Mouse (Mus musculus) embryonic fibroblast, embryonic 13.5 days (primary cell): ENCODE data around the gene Hipk2.

Experiments used
- CTCF ChIP-seq: IDR thresholded peaks from 2 replicates; pipeline ENCODE4 v1.5.1; 2011; ENCODE audit warnings: mild to moderate bottlenecking, control low read depth, low read length, moderate library complexity, borderline replicate concordance; ENCODE audit not compliant: insufficient read depth
- POLR2A ChIP-seq: IDR thresholded peaks from 2 replicates; pipeline ENCODE4 v1.6.1; 2011; ENCODE audit warnings: low read depth, mild to moderate bottlenecking, control low read depth, low read length, moderate library complexity

DNA sequence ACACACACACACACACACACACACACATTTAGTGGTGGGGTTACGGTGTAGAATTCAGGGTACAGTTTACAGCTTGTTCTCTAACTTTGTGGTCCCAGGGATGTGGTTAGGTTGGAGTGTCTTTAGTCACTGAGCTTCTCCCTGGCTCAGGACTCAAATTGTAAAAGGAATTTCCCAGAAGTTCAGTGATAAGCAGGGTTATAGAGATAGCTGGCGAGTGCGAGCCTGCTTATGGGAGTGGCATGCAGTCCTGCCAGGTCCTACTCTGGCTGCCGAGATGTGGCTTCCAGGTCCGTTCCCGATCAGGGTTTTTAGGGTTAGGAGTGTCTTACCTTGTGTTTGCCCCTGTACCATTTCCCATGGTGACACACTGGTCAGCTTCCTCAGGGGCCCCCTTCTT lies 199.7 kb downstream of the Hipk2 start:
- TF ChIP-seq CTCF: no peak
- no peak for TF ChIP-seq POLR2A
